Mouse (Mus musculus) retina, embryonic 14.5 days (tissue): ENCODE data around the gene Syncrip.
"Not testable (repeated sequence)": the region's sequence is repeated elsewhere in the genome, so short reads cannot be mapped to it uniquely, and the experiment has no call there.

ENCODE experiments used
- DNase-seq: peaks from one replicate; pipeline ENCODE4 v3.0.0-alpha.2; 2015; ENCODE audit warnings: low spot score

Gene Syncrip

DNA sequence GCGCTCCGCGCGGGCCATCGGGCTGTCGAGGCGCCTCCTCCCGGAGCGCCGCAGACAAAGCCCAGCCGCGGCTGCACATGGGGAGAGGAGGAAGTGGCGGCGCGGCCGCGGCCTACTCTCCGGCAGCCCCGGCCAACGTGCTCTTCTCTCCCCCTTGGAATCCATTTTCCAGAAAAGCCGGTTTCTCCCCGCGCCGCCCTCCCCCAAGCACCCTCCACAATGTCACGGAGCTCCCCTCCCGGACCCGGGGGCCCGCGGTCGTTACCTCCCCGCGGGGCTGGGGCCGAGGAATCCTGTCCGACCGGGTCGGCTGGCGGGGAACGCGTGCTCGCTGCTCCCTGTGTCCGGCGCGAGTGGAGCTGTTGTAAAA, 598 bp downstream of the Syncrip start:
- peak; percentile 52 for DNase-seq

DNA sequence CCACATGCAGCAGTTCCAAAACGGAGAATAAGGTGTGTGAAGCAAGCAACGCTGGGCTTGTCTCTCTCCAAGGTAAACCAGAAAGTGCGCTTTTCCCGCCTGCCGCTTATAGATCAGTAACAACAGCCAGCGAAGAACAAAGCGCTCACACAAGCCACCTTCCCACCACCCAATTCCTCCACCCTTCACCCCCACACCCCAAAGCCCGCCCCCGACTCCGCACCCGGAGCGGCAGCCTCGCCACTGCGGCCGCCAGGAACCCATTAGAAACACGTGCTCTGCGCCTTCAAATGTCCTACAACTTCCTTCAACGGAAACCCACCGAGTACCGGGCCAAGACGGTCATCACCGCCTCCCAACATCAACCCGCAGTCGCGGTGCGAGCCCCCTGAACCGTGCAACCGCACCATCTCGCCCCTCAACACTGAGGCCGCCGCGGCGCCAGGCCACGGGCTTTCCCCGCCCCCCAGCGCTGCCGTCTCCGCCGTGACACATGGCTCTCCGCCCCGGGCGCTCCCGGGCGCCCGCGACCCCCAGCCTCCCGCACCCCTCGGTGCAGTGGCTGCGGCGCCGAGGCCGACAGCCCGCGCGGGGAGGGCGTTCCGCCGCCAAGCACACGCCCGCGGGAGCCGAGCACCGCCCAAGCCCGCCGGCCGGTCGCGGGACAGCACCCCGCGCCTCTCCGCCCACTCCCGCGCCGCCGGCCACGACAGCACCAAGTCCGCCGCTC, 1.1 kb downstream of the Syncrip start:
- peak; percentile 42 for DNase-seq

DNA sequence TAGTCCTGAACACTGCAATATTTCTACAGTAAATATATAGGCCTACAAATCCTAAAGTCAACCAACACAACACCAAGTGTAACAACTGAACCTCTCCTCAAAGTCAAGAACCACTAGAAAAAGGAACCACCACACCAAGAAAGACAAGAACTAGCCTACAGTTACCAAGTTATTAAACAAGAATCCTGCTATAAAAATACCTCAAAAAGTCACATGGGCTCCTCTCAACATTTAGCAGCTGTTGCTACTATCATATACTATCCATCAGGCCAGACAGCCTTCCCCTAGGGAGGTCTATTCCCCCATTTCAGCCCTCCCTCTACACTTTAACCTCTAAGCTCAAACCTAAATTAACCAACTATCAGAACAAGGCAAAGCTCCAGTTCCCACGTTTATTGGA, 2.3 kb downstream of the Syncrip start:
- no peak for DNase-seq

DNA sequence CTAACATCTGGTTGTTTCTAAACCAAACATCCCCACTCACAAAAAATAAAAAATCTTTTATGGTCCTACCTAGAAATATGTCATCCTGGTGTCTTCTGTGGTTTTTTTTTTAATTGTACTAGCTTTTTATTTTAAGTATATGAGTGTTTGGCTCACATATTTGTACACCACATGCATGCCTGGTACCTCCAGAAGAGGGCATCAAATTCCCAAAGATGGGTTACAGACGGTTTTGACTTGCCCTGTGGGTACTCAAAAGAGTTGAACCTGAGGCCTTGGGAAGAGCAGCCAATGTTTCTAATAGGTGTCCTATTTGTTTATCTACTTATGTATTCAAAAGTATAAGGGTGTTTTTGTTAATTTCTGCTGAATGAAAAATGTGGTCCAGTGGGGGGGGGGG, 6.2 kb downstream of the Syncrip start:
- peak; percentile 17 for DNase-seq

DNA sequence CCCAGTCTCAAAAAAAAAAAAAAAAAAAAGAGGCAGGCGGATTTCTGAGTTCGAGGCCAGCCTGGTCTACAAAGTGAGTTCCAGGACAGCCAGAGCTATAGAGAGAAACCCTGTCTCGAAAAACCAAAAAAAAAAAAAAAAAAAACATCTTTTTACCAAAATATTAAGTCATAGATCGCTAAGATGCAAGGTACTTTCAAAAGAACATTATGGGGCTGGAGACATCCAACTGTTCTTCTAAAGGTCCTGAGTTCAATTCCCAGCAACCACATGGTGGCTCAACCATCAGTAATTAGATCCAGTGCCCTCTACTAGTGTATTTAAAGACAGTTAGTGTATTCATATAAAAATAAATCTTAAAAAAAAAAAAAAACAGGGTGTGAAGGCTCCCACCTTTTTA, 21.4 kb downstream of the Syncrip start:
- not testable (repeated sequence) for DNase-seq

DNA sequence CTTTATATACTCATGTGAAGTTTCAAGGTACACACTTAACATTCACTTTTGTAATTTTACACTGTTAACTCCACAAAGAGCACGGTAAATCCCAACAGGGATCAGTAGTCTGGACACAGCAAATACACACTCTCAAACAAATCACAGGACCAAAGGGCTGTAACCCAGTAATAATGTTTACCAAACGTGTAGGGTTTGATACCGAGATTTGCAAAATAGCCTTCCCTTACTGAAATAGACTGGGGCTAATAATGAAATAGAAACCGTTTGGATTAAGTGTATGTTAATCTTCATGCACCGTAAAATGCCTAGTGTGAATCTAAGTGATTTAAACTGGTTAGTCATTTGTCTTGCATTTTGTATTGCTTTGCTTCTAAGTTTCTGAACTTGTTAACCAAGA, 42.4 kb downstream of the Syncrip start:
- DNase-seq, result no peak

DNA sequence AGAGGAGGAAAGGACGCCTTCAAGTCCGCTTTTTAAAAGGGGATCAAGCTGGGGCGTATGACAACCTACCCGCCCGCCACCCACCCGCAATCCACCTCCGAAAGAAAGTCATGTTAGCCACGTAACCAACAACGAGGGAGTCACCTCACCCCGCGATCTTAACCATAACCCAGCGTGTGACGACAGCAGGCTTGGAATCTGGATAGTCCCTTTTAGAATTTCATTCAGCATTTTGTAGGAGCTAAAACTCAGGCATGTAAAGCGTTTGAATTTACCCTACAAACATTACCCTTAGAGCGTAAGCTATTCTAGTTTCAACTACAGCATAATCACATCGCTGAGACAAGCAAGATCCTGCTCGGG, 43.2 kb downstream of the Syncrip start:
- no peak for DNase-seq

DNA sequence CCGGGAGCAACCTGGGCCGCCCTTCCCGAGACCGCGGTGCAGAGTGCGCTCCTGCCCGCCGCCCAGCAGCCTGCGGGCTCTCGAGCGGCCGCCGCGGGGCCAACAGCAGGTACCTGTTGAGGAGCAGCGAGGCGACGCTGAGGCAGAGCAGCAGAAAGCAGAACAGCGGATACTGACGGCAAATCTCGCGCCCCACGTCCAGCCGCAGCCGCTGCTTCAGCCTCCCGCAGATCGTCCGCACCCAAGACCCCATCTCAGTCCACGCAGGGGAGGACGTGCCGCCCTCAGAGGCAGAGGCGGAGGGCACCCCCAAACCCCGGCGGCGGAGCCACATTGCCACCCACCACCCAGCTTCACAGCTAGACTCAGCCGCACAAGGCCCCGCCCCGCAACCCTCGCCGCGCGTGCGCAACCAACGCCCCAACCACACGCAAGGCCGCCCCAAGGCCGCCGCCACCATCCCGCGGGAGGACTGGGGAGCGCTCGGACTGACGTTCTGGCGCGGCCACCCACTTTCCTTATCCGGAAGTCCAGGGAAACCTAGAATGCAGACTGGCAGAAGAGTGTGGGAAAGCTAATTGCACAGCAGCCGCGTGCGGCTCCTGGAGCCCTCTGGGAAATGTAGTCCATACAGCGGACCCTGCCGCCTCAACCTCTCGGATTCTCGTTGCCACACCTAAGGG, 43.7 kb downstream of the Syncrip start, which contains the start of gene Snx14:
TSS of gene Snx14 (minus strand) at position 404 of the 683 bp plus-strand sequence.
- DNase-seq, result peak; percentile 93

DNA sequence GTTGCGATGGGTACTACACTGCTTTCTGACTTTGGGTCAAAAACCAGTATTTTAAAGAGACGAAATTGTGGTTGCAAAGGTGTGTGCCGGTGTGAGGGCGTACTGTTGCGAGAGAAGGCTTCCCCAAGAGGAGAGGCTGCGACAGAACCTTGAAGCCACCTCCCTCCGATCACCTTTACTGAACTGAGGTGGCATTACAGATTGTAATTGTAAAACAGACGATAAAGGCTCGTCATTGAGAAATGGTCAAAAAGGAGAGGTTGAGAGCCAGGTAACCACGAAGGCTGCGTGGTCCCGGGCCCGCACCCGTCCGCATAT, 44.2 kb downstream of the Syncrip start:
- no peak for DNase-seq

DNA sequence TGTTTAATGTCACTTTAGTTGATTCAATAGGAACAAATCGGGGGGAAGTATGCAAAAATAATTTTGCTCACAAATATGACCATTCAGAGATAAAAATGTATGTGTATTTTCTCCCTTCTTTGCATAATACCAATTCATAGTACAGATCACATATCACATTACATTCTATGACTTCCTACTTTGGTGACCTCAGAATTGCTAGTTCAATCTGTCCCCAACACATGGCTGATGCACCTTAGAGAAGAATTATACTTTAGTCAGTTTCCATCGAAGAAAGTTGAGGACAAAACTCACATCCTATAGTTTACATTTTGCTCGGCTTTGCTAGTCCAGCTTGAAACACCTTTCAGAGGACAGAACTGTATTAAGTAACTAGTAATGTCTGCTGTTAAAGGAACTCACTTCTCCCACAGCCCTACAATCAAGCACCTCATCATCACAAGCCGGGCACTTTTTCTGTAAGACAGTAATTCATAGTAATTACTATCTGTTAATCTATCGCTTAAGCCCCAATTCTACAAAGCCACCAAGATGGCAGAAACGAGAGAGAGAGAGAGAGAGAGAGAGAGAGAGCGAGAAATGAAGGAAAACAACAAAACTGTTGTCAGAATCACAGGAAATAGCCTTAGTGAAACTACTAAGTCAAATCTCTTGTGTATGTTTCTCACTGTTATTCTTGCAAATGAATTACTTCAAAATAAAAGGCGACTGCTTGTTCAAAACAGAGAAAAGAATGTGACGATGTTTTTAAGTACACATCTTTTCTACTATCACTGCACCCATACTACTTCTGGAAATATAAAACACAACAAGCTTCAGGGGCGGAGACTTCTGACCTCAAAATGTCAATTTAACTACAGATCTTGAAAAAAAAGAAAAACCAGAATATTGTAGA, 44.8 kb downstream of the Syncrip start:
- DNase-seq, result no peak

DNA sequence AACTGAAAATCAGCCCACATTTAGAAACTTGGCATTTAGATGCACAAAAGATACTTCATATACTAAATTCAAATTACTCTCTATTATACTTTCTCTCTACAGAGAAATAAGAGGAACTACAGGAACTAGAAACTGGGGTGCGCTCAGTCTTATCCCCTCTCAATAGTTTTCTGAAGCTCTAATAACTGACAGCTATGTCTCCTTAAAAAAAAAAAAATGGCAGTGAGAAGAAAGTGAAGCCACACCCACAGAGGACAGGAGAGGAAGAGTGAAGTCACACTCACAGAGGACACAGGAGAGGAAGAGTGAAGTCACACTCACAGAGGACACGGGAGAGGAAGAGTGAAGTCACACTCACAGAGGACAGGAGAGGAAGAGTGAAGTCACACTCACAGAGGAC, 58.0 kb downstream of the Syncrip start:
- DNase-seq, result no peak

DNA sequence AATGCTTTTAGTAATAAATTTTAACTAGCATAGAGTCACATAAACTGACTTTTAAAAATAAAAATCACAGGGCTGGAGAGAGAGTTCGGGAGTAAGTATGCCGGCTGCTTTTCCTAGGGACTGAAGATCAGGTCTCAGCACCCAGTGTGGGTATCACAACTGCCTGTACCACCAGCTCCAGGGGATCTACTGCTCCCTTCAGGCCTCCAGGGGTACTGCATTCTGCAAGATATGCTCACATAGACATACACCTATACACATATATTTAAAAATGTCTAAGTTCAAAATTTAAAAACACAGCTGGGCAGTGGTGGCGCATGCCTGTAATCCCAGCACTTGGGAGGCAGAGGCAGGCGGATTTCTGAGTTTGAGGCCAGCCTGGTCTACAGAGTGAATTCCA, 59.9 kb downstream of the Syncrip start:
- no peak for DNase-seq

DNA sequence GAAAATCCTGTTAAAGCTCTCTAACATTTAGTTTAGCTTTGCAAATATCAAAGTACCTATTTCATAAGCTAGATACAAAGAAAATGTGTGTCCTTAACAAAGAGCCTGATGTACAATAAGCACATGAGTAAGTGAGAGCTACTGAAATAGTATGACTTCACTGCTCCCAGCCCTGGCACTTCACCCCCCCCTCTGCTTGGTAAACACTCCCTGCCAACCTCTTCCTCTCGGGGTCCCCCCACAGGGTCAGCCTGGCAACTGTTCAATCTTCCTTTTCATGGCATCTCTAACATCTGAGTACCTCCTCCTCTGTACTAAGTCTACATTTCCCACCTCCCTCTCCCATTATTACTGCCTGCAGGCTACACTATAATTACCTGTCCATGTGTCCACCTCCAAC, 65.6 kb downstream of the Syncrip start:
- no peak for DNase-seq

DNA sequence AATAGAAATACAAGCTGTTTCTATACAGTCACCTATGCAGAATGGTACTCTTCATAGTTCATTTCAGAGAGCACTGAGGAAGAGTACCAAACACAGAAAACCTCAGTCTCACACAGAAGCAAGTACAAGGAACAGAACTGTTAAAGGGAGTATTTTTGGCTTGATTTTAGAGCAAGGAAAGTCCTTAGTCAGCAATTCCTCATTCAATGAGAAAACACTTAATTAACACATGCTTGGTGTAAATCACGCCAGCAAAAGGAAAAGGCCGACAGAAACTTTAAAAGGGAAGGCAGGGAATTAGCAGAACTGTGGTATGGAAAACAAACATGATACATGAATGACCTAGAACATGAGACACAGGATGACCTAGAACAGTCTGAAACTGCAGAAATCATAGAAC, 72.4 kb downstream of the Syncrip start:
- no peak for DNase-seq

DNA sequence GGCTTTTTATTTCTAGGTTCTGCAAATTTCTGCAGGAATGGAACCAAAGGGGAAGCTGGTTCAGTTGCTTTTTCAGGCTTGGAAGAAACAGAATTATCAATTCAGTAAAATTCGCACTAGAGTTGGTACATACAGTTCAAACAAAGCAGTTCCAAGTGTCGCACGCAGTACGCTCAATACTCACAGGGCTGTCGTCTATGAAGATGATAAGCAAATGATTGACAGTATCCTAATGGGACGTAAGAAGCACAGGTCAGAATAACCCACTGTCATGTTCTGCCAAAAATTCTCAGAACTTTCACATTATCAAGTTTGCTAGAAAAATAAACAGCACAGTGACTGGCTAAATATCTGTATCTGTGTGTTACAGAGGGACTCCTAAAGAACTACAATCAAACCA, 77.9 kb downstream of the Syncrip start:
- no peak for DNase-seq

DNA sequence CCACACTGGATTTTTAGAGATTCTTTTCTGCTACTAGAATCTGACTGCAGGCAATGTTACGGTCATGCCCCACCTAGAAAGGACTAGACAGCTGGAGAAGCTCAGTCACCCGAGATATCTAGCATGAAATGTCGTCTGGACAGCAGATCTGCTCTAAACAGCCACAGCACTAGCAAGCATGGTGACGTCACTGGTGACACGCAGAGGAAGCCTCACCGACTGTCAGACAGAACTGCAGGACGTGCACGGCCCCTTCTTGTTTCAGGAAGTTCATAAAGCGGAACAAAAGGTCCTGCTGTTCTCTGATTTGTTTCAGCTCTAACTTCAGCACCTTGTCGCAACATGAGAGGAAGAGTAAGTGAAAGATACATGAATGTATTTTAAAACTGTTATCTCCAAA, 78.3 kb downstream of the Syncrip start:
- peak; percentile 6 for DNase-seq

DNA sequence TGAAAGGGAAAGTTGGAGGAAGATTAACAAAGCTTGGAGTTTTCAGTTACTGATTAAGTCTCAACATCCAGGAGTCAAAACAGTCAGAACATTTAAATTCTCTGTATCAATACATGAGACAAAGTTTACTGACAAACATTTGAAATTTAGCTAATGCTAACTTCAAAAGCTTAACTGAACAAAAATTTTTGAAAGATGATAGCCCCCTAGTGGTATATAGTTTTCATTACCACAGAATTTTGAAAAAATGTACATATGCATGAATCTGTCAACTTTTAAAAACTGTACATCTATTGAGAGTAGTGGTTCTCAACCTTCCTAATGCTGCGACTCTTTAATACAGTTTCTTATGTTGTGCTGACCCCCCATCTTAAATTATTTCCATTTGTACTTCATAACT, 83.9 kb downstream of the Syncrip start:
- DNase-seq, result peak; percentile 54
